Mouse (Mus musculus) Muller cell, postnatal 12 days (primary cell): ENCODE measurements at regions not wholly inside any gene's neighbourhood (a gene's known extent, or its start where the extent isn't known, plus 50 kb on each side); places are given as distances from the start of the nearest gene placed in this dataset.

Experiments
- DNase-seq: peaks from one replicate; pipeline ENCODE4 v3.0.0-alpha.2; 2015; ENCODE audit errors: inconsistent ontology term

DNA sequence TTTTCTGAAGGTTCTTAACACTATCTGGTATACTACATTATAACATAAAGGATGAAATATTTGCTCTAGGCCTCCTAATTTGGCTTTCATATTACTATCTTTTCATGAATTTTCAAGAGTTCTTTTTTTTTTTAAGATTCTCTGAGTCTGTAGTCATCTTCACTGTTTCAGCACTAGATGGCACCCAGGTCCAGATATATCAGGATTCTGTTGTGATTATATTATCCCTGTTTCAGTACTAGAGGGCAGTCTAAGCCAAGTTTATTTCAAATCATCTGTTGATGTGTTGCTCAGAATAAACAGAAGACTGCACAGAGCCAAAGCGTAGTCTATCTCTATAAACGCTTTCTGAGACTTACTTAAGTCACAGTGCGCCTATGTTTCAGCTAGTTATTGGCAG is 1760.2 kb upstream of the Acvr2a start:
- DNase-seq: no peak

- peak; percentile 96 for DNase-seq
Measured at GRCm38 (mm10) chr2:47074191-47074590, 1739.7 kb upstream of the Acvr2a start.

DNA sequence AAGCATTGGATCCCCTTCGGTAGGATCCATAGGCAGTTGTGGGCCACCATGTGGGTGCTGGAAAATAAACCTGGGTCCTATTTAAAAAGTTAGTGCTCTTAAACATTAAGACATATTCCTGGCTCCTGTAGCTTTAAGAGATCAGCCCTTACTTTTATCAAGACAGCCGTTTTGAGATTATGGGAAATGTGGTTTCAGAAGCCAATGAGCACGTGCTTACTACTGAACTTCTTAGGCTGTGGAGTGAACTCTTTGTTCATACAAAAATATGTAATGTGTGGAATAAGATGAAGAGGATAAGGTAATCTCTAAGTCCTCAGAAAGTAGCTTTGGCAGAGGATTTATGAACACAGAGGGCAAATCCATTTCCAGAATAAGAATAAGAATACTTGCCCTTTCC is 1738.7 kb upstream of the Acvr2a start:
- DNase-seq: no peak

DNA sequence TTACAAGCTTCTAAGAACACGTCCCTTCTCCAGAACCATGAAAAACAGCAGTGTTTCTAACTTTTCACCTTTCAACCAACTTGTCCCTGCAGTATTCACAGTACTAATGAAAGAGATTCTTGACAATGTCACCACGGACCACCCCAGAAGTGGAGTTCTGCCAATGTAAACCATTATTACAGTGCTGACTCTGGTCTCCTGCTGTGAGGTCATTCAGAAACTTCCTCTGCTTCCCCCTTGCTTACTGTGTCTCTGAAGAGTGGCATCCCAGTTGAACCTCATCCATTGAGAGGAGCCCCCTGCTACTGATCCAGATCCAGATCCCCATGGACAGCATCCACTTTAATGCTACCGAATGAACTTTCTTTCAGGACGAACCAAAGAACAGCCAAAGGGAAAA is 1725.3 kb upstream of the Acvr2a start:
- DNase-seq: peak; percentile 90

DNA sequence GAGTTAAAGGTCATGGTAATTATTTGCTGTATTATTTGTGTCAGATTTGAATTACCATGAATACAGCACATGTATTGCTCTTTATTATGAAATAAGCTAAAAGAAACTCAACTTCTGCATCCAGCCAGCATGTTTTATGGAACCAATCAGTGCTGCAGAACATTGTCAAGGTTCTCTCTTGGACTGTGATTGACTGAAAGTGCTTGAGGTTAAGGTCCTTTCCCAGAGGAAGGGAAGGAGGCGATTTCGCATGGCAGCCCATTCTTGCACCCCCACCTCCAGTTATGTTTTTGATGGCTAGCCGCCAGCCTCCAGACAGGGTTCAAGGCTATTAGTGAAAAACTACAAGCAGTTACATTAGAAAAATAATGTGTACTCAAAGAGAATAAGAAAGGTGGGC is 1717.9 kb upstream of the Acvr2a start:
- no peak for DNase-seq

GRCm38 (mm10) chr2:47139435-47139834 is 1674.5 kb upstream of the Acvr2a start:
- no peak for DNase-seq

GRCm38 (mm10) chr2:47184067-47184802 is 1629.7 kb upstream of the Acvr2a start:
- no peak for DNase-seq
